Mouse (Mus musculus): ENCODE results near the gene Phldb2.

- TF ChIP-seq MAFK (IDR thresholded peaks at IDR 0.05; ENCODE audit: borderline replicate concordance, low read depth, low read length) (no peak), TBP (IDR thresholded peaks at IDR 0.05; ENCODE audit: low read depth, low read length) (no peak), MYC (IDR thresholded peaks at IDR 0.05; ENCODE audit: low read depth, low read length) (no peak), KAT2A (conservative IDR thresholded peaks at IDR 0.05; ENCODE audit: low read depth, low read length) (no peak), GATA1 (IDR thresholded peaks at IDR 0.05; ENCODE audit: low read depth, low read length) (no peak), NELFE (IDR thresholded peaks at IDR 0.05; ENCODE audit: low read depth, low read length) (no peak), POLR2A (IDR thresholded peaks at IDR 0.05; ENCODE audit: control insufficient read depth in 1 of 2, insufficient read depth in 1 of 2, low read depth in 1 of 2, low read length in 2 of 2, poor library complexity in 1 of 2) (no peak), MAX (IDR thresholded peaks at IDR 0.05; ENCODE audit: low read length) (no peak), CTCF (IDR thresholded peaks at IDR 0.05 in 2 of 3, conservative IDR thresholded peaks at IDR 0.05 in 1 of 3; ENCODE audit: control insufficient read depth in 1 of 3, insufficient read depth in 1 of 3, low read depth in 2 of 3, low read length in 3 of 3, poor library complexity in 1 of 3, severe bottlenecking in 1 of 3) (no peak), MXI1 (IDR thresholded peaks at IDR 0.05; ENCODE audit: low read depth, low read length) (no peak)
Observed at GRCm38 (mm10) chr16:45804708-45805107, 148.7 kb downstream of the Phldb2 start.
